Comparison of ENCODE assay signal across 20 mouse cellular contexts in the genomic region with DNA sequence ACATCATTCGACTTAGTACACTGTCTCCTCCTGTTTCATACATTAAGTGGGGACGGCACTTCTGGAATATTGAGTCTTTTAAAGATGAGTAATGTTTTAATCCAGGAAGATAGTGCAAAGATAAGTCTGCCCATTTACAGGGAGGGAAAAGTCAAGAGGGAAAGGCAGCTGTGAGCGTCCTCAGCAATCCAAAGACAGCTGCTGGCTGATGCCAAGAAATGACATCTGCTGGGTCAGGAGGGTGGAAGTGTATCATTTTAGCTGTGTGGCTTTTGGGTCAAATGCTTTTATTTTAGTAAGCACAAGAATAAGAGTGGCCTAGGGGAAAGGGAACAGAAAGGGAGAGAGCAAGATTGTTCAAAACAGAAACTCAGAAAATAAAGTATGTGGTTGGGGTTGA. TPM values are rescaled to one million over a fixed set of nuclear protein-coding genes. Genes with fewer than 3 reads are reported as not detected.
DNase-seq lines count a peak whose midpoint lies in the region; TF ChIP-seq lines count a peak whose summit lies in the region.
"Had no signal": no experiment of that assay in that cellular context is flagged by ENCODE, and none has a peak within 500 bp of the region (broad histone marks: within the 10 kb centered on the region; RNA-seq: fewer than 3 reads in every experiment).

No protein-coding gene starts in this region.

- no peak overlapping the region for H3K27ac ChIP-seq in CH12.LX (ENCODE audit: insufficient read depth, low read depth)
- H3K27ac ChIP-seq in bone marrow macrophage, adult 2 months (ENCODE audit: insufficient read depth, low read depth, low read length), result peak overlapping the region; percentile 27
- H3K27ac ChIP-seq: forebrain, embryonic 10.5 days; hindbrain, embryonic 10.5 days; hindbrain, embryonic 14.5 days; intestine, embryonic 15.5 days had no signal

- no peak for TF ChIP-seq CTCF in CH12.LX (conservative IDR thresholded peaks at IDR 0.05 in 1 of 2, IDR thresholded peaks at IDR 0.05 in 1 of 2; ENCODE audit: low read depth in 2 of 2, low read length in 2 of 2)
- TF ChIP-seq CTCF in bone marrow macrophage, adult 2 months (IDR thresholded peaks at IDR 0.05; ENCODE audit: low read depth, low read length), result no peak

- H3K79me2 ChIP-seq in CH12.LX (replicated peaks; ENCODE audit: control insufficient read depth, extremely low read depth, insufficient read depth, poor library complexity, severe bottlenecking), result no peaks in the 10 kb centered on the region

- in situ Hi-C loops in CH12.LX (cut with MboI; ENCODE audit: low pct_ligation_motif_present, low pct_unique_long_range_greater_than_20kb, low sequenced_read_pairs), result loop anchor here (5.0 kb wide), 3 partner anchors 55 to 175 kb away; a partner anchor contains a TSS

- TF ChIP-seq RAD21 in CH12.LX (IDR thresholded peaks at IDR 0.05; ENCODE audit: low read depth, low read length), result no peak

- H3K27me3 ChIP-seq in CH12.LX (replicated peaks), result no peaks in the 10 kb centered on the region
- H3K27me3 ChIP-seq: embryonic facial prominence, embryonic 15.5 days; intestine, embryonic 15.5 days had no signal

- dilution Hi-C loops in CH12.LX (cut with MboI; ENCODE audit: extremely low pct_ligation_motif_present, extremely low pct_unique_long_range_greater_than_20kb, low sequenced_read_pairs), result no loop called here

- peak; percentile 20 for DNase-seq in kidney, postnatal 10 days
- DNase-seq in kidney, postnatal 4 days, result no peak
- DNase-seq in CH12.LX (ENCODE audit: extremely low read depth), result no peak
- DNase-seq in skeletal muscle tissue, adult 2 months (ENCODE audit: low read depth, low spot score), result peak; percentile 41
- no peak for DNase-seq in gastrocnemius, postnatal 36 days
- DNase-seq in frontal cortex, adult 2 months (ENCODE audit: extremely low spot score in 1 of 2, low spot score in 1 of 2), result no peak
- DNase-seq: adrenal gland, postnatal 14 days; B cell, adult 2 months; cerebellum, adult 18-20 months; cerebellum, adult 9-11 months; cerebellum, postnatal 36 days; gastrocnemius, postnatal 10 days had no signal

- 0 out of 2 replicates have a peak, but pooled peaks have one; percentile 16 for TF ChIP-seq EP300 in CH12.LX (IDR thresholded peaks at IDR 0.05; ENCODE audit: low read length)

- no peak overlapping the region for H3K4me3 ChIP-seq in CH12.LX (replicated peaks in 1 of 3; ENCODE audit: low read depth in 2 of 3, low read length in 2 of 3, poor library complexity in 1 of 3)
- H3K4me3 ChIP-seq in bone marrow macrophage, adult 2 months (ENCODE audit: insufficient read depth, low read length), result no peak overlapping the region
- H3K4me3 ChIP-seq: embryonic facial prominence, embryonic 15.5 days; erythroblast, embryonic 14.5 days; forebrain, embryonic 10.5 days; heart, embryonic 12.5 days; hindbrain, embryonic 10.5 days; intestine, embryonic 15.5 days had no signal

- intact Hi-C loops in gastrocnemius, postnatal 36 days (cut with DNase I), result no loop called here

- H3K9me3 ChIP-seq in CH12.LX (replicated peaks; ENCODE audit: low read length), result no peaks in the 10 kb centered on the region
- H3K9me3 ChIP-seq: embryonic facial prominence, embryonic 15.5 days; forebrain, embryonic 10.5 days; heart, embryonic 12.5 days; hindbrain, embryonic 10.5 days; intestine, embryonic 15.5 days had no signal

- H3K4me2 ChIP-seq in CH12.LX (ENCODE audit: insufficient read depth, low read depth, poor library complexity, severe bottlenecking), result no peak overlapping the region
- H3K4me2 ChIP-seq: embryonic facial prominence, embryonic 15.5 days; heart, embryonic 12.5 days; hindbrain, embryonic 14.5 days; intestine, embryonic 15.5 days had no signal

- H3K9ac ChIP-seq in CH12.LX (ENCODE audit: insufficient read depth, low read depth), result no peak overlapping the region
- H3K9ac ChIP-seq: embryonic facial prominence, embryonic 15.5 days; heart, embryonic 12.5 days; hindbrain, embryonic 14.5 days; intestine, embryonic 15.5 days had no signal

- no peaks in the 10 kb centered on the region for H3K36me3 ChIP-seq in CH12.LX (replicated peaks in 1 of 2; ENCODE audit: control insufficient read depth in 1 of 2, insufficient read depth in 1 of 2, low read length in 1 of 2)
- H3K36me3 ChIP-seq: embryonic facial prominence, embryonic 15.5 days; forebrain, embryonic 10.5 days; heart, embryonic 12.5 days; hindbrain, embryonic 10.5 days; intestine, embryonic 15.5 days had no signal

- no peak for TF ChIP-seq POLR2A in CH12.LX (IDR thresholded peaks at IDR 0.05; ENCODE audit: low read depth, low read length)
- TF ChIP-seq POLR2A in bone marrow macrophage, adult 2 months (IDR thresholded peaks at IDR 0.05; ENCODE audit: borderline replicate concordance, low read depth, low read length), result no peak

- peaks cover 6 to 51% of the 10 kb centered on the region in 2 experiments for H3K4me1 ChIP-seq in CH12.LX (ENCODE audit: control insufficient read depth in 1 of 2, insufficient read depth in 2 of 2)
- peaks cover 26% of the 10 kb centered on the region for H3K4me1 ChIP-seq in bone marrow macrophage, adult 2 months (ENCODE audit: control insufficient read depth, insufficient read depth, low read length)

TF ChIP-seq in CH12.LX, 34 proteins besides CTCF, POLR2A, EP300 and RAD21:
- TF ChIP-seq ETS1 (conservative IDR thresholded peaks at IDR 0.05; ENCODE audit: low read depth, low read length), result 0 out of 2 replicates have a peak, but pooled peaks have one; percentile 15
- TF ChIP-seq MEF2A (IDR thresholded peaks at IDR 0.05; ENCODE audit: borderline replicate concordance, low read depth, low read length), result 0 out of 2 replicates have a peak, but pooled peaks have one; percentile 14
- TF ChIP-seq HCFC1 (IDR thresholded peaks at IDR 0.05; ENCODE audit: low read depth, low read length), result no peak

RNA-seq across cellular contexts. Expression of a gene that starts 15.3 kb away (rescaled TPM):
- total RNA-seq in CH12.LX (2012; rRNA removed) (0.85 and 1.1 TPM in 2 replicates), CH12.LX (2014; rRNA removed) (not detected in 2 replicates)
- 0.30 TPM in 1 of 2 replicates, not detected in the other for polyA plus RNA-seq in CH12.LX (2012; ENCODE audit: insufficient read length, low read depth)
- not detected in 2 replicates for polyA plus RNA-seq in bone marrow macrophage, adult 2 months (2012; ENCODE audit: insufficient read depth, insufficient read length, missing spikeins)
- under 1 TPM in 1 of 2 experiments, not detected in 1; 0.22 TPM for total RNA-seq in gastrocnemius, postnatal 36 days (2021)
- polyA plus RNA-seq in frontal cortex, adult 2 months (2012; rRNA removed), result 0.14 and 0.17 TPM in 2 replicates

Comparison
In these comparisons a context has a peak if more than half of its experiments do, and no peak if none do; other contexts are left out.
1. DNase-seq: peak in kidney, postnatal 10 days (single experiment) and skeletal muscle tissue, adult 2 months (single experiment); none in kidney, postnatal 4 days (0 of 2), CH12.LX (single experiment), gastrocnemius, postnatal 36 days (0 of 2) and frontal cortex, adult 2 months (0 of 2).